Mouse (Mus musculus) lung, postnatal 0 days (tissue): Measurements from ENCODE around the gene Lpp. TPM values are rescaled to one million over a fixed set of nuclear protein-coding genes. Genes with fewer than 3 reads are reported as not detected.
A peak's percentile ranks its signal among the peaks of the same experiment; 100 is the strongest.

Experiments used
- ATAC-seq: fragments of 200-750 bp; cut with Nextera tagmentation; 2 replicates; pipeline ENCODE4 v1.8.0; 2017; ENCODE audit warnings: moderate library complexity
- DNase-seq: peaks from one replicate; pipeline ENCODE4 v3.0.0-alpha.2; 2016; ENCODE audit warnings: low spot score
- H3K27ac ChIP-seq: fragments of 300-500 bp; sonication (generic); 2 replicates; pipeline ENCODE4 v1.5.1; 2014; ENCODE audit warnings: antibody characterized with exemption, mild to moderate bottlenecking, low read length, mixed read lengths
- H3K27me3 ChIP-seq: fragments of 300-500 bp; sonication (generic); replicated peaks from 2 replicates; pipeline ENCODE4 v1.6.1; 2014; ENCODE audit warnings: low read length, mixed read lengths; ENCODE audit not compliant: insufficient read depth
- H3K36me3 ChIP-seq: fragments of 300-500 bp; sonication (generic); 2 replicates; pipeline ENCODE4 v1.6.1; 2014; ENCODE audit warnings: low read length, mixed read lengths; ENCODE audit not compliant: insufficient read depth
- H3K4me1 ChIP-seq: fragments of 300-500 bp; sonication (generic); 2 replicates; pipeline ENCODE4 v1.6.1; 2014; ENCODE audit warnings: antibody characterized with exemption, low read depth, low read length, mixed read lengths; ENCODE audit not compliant: insufficient read depth
- H3K4me2 ChIP-seq: fragments of 300-500 bp; sonication (generic); replicated peaks from 2 replicates; pipeline ENCODE4 v1.6.1; 2014; ENCODE audit warnings: low read depth, mild to moderate bottlenecking, low read length, moderate library complexity, mixed read lengths
- H3K4me3 ChIP-seq: fragments of 300-500 bp; sonication (generic); 2 replicates; pipeline ENCODE4 v1.5.1; 2014; ENCODE audit warnings: low read depth, low read length
- H3K9ac ChIP-seq: fragments of 300-500 bp; sonication (generic); replicated peaks from 2 replicates; pipeline ENCODE4 v1.6.1; 2014; ENCODE audit warnings: low read depth, mild to moderate bottlenecking
- H3K9me3 ChIP-seq: fragments of 300-500 bp; sonication (generic); 2 replicates; pipeline ENCODE4 v1.6.1; 2016; ENCODE audit warnings: low read length, mixed read lengths
- CTCF ChIP-seq: IDR thresholded peaks from 2 replicates; pipeline ENCODE4 v1.5.1; 2016; ENCODE audit warnings: antibody characterized with exemption, mild to moderate bottlenecking
- EP300 ChIP-seq: IDR thresholded peaks from 2 replicates; pipeline ENCODE4 v1.6.1; 2016; ENCODE audit warnings: antibody characterized with exemption, mild to moderate bottlenecking, control low read depth
- WGBS: fragments of 180-500 bp; shearing (Covaris S2); extraction: QIAGEN DNeasy Blood & Tissue Kit; methylation state at CpG from one replicate; pipeline ENCODE4 v1.1.7; 2014; 5-methylcytosine and 5-hydroxymethylcytosine counted together
- polyA plus RNA-seq: library from polyadenylated mRNA; unstranded; fragments of >200 nt; fragmentation: Nextera tagmentation; extraction: Ambion mirVana; gene quantifications from 2 replicates; pipeline ENCODE4 v1.2.1, GENCODE M21; 2015

The Lpp gene
- polyA plus RNA-seq, 1 experiment from 2014 or later = 36.8 TPM

GRCm38 (mm10) chr16:24443555-24443954 is 50.2 kb downstream of the Lpp start:
- DNase-seq (no peak), ATAC-seq (no peak)
- Histone ChIP-seq H3K27me3 (no peaks in the 10 kb centered on the region), H3K9ac (no peak overlapping the region), H3K9me3 (no peaks in the 10 kb centered on the region), H3K36me3 (no peaks in the 10 kb centered on the region), H3K4me1 (peaks cover 12% of the 10 kb centered on the region; the same call in 1 of the 2 replicates), H3K4me3 (no peak overlapping the region), H3K27ac (no peak overlapping the region), H3K4me2 (no peak overlapping the region)
- WGBS = 40% methylated on average over 5 of the region's 5 CpGs
- TF ChIP-seq CTCF = no peak
- no peak for TF ChIP-seq EP300

- no peak for ATAC-seq
- TF ChIP-seq EP300 (no peak), CTCF (no peak)
- no peaks in the 10 kb centered on the region for H3K9me3 ChIP-seq
- H3K4me1 ChIP-seq = peaks cover 18% of the 10 kb centered on the region
- H3K9ac ChIP-seq = no peak overlapping the region
- no peak for DNase-seq
- WGBS = 45% methylated on average over 4 of the region's 4 CpGs
- H3K36me3 ChIP-seq = no peaks in the 10 kb centered on the region
- no peaks in the 10 kb centered on the region for H3K27me3 ChIP-seq
- no peak overlapping the region for H3K4me3 ChIP-seq
- H3K4me2 ChIP-seq = no peak overlapping the region
- H3K27ac ChIP-seq = no peak overlapping the region
Measured at GRCm38 (mm10) chr16:24444818-24445217, 51.5 kb downstream of the Lpp start.

- H3K36me3 ChIP-seq = no peaks in the 10 kb centered on the region
- no peaks in the 10 kb centered on the region for H3K9me3 ChIP-seq
- WGBS = 62% methylated on average over 3 of the region's 3 CpGs
- no peak overlapping the region for H3K27ac ChIP-seq
- no peaks in the 10 kb centered on the region for H3K27me3 ChIP-seq
- DNase-seq = no peak
- no peak overlapping the region for H3K4me2 ChIP-seq
- no peak for ATAC-seq
- H3K9ac ChIP-seq = no peak overlapping the region
- no peak overlapping the region for H3K4me3 ChIP-seq
- TF ChIP-seq CTCF = no peak
- no peak for TF ChIP-seq EP300
- H3K4me1 ChIP-seq = peaks cover 18% of the 10 kb centered on the region
Measured at GRCm38 (mm10) chr16:24445473-24445872, 52.2 kb downstream of the Lpp start.

GRCm38 (mm10) chr16:24446449-24446848 is 53.1 kb downstream of the Lpp start:
- no peaks in the 10 kb centered on the region for H3K36me3 ChIP-seq
- peaks cover 18% of the 10 kb centered on the region for H3K4me1 ChIP-seq
- no peak overlapping the region for H3K4me3 ChIP-seq
- no peaks in the 10 kb centered on the region for H3K9me3 ChIP-seq
- no peak overlapping the region for H3K4me2 ChIP-seq
- DNase-seq (no peak), ATAC-seq (no peak)
- TF ChIP-seq CTCF (no peak), EP300 (no peak)
- no peak overlapping the region for H3K27ac ChIP-seq
- H3K27me3 ChIP-seq = no peaks in the 10 kb centered on the region
- WGBS = 52% methylated on average over 1 of the region's 1 CpGs
- no peak overlapping the region for H3K9ac ChIP-seq

GRCm38 (mm10) chr16:24447666-24448492 is 54.6 kb downstream of the Lpp start:
- no peaks in the 10 kb centered on the region for H3K36me3 ChIP-seq
- 36% methylated on average over 7 of the region's 7 CpGs for WGBS
- H3K27me3 ChIP-seq = no peaks in the 10 kb centered on the region
- peaks cover 13% of the 10 kb centered on the region for H3K4me1 ChIP-seq
- ATAC-seq (peak; percentile 79), DNase-seq (peak; percentile 76)
- H3K9me3 ChIP-seq = no peaks in the 10 kb centered on the region
- TF ChIP-seq EP300 (peak; percentile 55), CTCF (no peak)
- peak overlapping the region; percentile 59 for H3K27ac ChIP-seq
- H3K9ac ChIP-seq = no peak overlapping the region
- no peak overlapping the region for H3K4me2 ChIP-seq
- H3K4me3 ChIP-seq = no peak overlapping the region

GRCm38 (mm10) chr16:24448493-24448845 is 55.2 kb downstream of the Lpp start:
- Histone ChIP-seq H3K27ac (0 out of 2 replicates have a peak overlapping the region, but pooled peaks have one; percentile 59), H3K27me3 (no peaks in the 10 kb centered on the region), H3K4me2 (no peak overlapping the region), H3K9ac (no peak overlapping the region), H3K9me3 (no peaks in the 10 kb centered on the region), H3K4me3 (no peak overlapping the region), H3K4me1 (peaks cover 10% of the 10 kb centered on the region), H3K36me3 (no peaks in the 10 kb centered on the region)
- TF ChIP-seq CTCF (no peak), EP300 (no peak)
- WGBS = 44% methylated on average over 2 of the region's 2 CpGs
- no peak for ATAC-seq
- no peak for DNase-seq
